Mouse (Mus musculus) olfactory bulb, adult 2 months (tissue): ENCODE results near the gene Top3b.

ENCODE experiments used
- CTCF ChIP-seq: fragments of 200-500 bp; IDR thresholded peaks from 2 replicates; pipeline ENCODE4 v1.5.1; 2012; ENCODE audit warnings: low read depth, mild to moderate bottlenecking, low read length, moderate library complexity; ENCODE audit not compliant: insufficient read depth
- POLR2A ChIP-seq: fragments of 200-500 bp; IDR thresholded peaks from 2 replicates; pipeline ENCODE4 v1.6.1; 2012; ENCODE audit warnings: mild to moderate bottlenecking, low read depth, low read length, moderate library complexity; ENCODE audit not compliant: insufficient read depth

DNA sequence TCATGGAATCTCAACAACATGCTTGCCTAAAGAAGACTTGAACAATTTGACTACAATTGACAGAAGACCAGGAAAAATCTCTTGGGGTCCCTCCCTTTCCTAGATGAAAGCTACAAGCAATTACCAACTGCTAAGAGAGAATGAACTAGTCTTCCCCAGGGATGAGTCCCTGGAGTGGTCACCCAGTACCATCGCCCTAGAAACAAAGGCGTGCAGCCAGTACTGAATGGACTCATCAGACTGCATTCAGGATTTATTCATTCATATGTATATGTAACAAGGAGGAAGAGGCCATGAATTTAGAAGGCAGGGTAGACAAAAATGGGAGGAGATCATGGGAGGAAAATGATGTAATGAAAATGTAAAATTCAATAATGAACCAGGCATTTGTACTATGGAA, 44.3 kb upstream of the Top3b start:
- TF ChIP-seq CTCF = no peak
- TF ChIP-seq POLR2A = no peak
